ENCODE assay signal across 13 mouse cellular contexts in the genomic region with DNA sequence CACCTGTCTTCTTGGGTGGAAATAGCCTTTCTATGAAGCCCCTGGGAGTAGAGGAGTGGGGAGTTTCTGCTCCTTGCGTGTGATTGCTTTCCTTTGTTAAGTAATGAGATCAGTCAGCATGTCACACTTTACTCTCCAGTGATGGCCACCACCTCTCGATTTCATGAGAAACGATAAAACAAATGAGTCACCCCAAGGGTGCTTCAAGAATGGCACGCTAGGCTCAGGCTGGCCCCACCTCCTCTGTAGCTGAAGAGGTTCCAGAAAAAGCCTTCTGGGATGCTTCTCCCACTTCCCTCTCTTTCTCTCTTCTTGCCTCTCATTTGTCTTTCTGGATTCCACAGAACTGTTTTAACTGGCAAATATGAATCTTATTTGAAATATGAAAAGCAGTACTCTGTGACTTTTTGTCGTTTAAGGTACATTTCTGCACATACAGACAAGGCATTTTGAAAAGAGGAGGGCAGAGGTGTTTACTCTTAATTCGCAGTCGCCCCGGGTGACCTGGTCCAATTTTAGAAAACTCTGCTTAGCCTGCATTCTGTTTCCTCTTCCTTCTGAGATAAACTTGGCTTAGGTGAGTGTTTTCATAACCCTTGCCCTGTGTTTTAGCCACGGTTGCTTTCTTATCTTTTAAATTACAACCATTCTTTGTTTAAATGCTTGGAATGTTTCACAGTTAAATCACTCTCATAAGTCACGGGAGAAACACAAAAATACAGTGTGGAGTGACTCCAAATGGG. TPM values are rescaled to one million over a fixed set of nuclear protein-coding genes. Genes with fewer than 3 reads are reported as not detected.
DNase-seq lines count a peak whose midpoint lies in the region; ATAC-seq and TF ChIP-seq lines count a peak whose summit lies in the region.
"Had no signal": no experiment of that assay in that cellular context is flagged by ENCODE, and none has a peak within 500 bp of the region (broad histone marks: within the 10 kb centered on the region; RNA-seq: fewer than 3 reads in every experiment).

No protein-coding gene starts in this region.

- peaks cover 6% of the 10 kb centered on the region for H3K4me1 ChIP-seq in heart, adult 2 months (ENCODE audit: control insufficient read depth, insufficient read depth, low read length)
- H3K4me1 ChIP-seq in heart, embryonic 11.5 days (ENCODE audit: control insufficient read depth, insufficient read depth, low read length): 0 out of 2 replicates have a peak, but pooled peaks cover 12% of the 10 kb centered on the region
- H3K4me1 ChIP-seq: forebrain, embryonic 13.5 days; limb, embryonic 15.5 days had no signal

- no peak for TF ChIP-seq EP300 in heart, adult 2 months (IDR thresholded peaks at IDR 0.05; ENCODE audit: insufficient read depth, low read depth, low read length)

- intact Hi-C loops in heart, adult 2 months (cut with DNase I): no loop called here

- peaks cover 12% of the 10 kb centered on the region for H3K36me3 ChIP-seq in heart, adult 2 months (ENCODE audit: control insufficient read depth, insufficient read depth, low read length)
- H3K36me3 ChIP-seq in heart, embryonic 11.5 days (ENCODE audit: control insufficient read depth, insufficient read depth, low read length): no peaks in the 10 kb centered on the region
- H3K36me3 ChIP-seq: limb, embryonic 15.5 days had no signal

- H3K27me3 ChIP-seq in heart, adult 2 months (ENCODE audit: control insufficient read depth, insufficient read depth, low read length): no peaks in the 10 kb centered on the region
- no peaks in the 10 kb centered on the region for H3K27me3 ChIP-seq in heart, embryonic 11.5 days (ENCODE audit: control insufficient read depth, insufficient read depth, low read length)
- H3K27me3 ChIP-seq: forebrain, embryonic 13.5 days; limb, embryonic 15.5 days had no signal

- WGBS in heart, adult 2 months: 3% methylated on average over 10 of the region's 10 CpGs
- WGBS in heart, embryonic 11.5 days (ENCODE audit: insufficient replicate concordance): 18% methylated on average over 10 of the region's 10 CpGs

- no peak for TF ChIP-seq CTCF in heart, adult 2 months (IDR thresholded peaks at IDR 0.05)

- H3K9me3 ChIP-seq in heart, embryonic 11.5 days (replicated peaks; ENCODE audit: control insufficient read depth, low read length): no peaks in the 10 kb centered on the region
- H3K9me3 ChIP-seq: forebrain, embryonic 13.5 days; limb, embryonic 15.5 days had no signal

- no peak for ATAC-seq in heart, embryonic 11.5 days (replicated peaks; ENCODE audit: insufficient number of reproducible peaks, low FRiP score, low TSS enrichment)
- ATAC-seq in megakaryocyte progenitor cell, adult 5-6 weeks (replicated peaks; ENCODE audit: poor library complexity): no peak
- ATAC-seq: forebrain, embryonic 13.5 days; midbrain, embryonic 16.5 days had no signal

- H3K9ac ChIP-seq in heart, adult 2 months (ENCODE audit: low read depth, low read length): no peak overlapping the region
- no peak overlapping the region for H3K9ac ChIP-seq in heart, embryonic 11.5 days (ENCODE audit: low read depth, low read length)
- H3K9ac ChIP-seq: forebrain, embryonic 13.5 days; limb, embryonic 15.5 days had no signal

- TF ChIP-seq POLR2A in heart, adult 2 months (IDR thresholded peaks at IDR 0.05; ENCODE audit: insufficient read depth, low read depth, low read length): no peak

- H3K79me2 ChIP-seq in heart, adult 2 months (replicated peaks; ENCODE audit: control insufficient read depth, insufficient read depth, low read length): no peaks in the 10 kb centered on the region

- peak overlapping the region; percentile 30 for H3K4me2 ChIP-seq in heart, embryonic 11.5 days
- H3K4me2 ChIP-seq: forebrain, embryonic 13.5 days; limb, embryonic 15.5 days had no signal

- DNase-seq in heart, adult 2 months: peak in 1 of 2 experiments; percentile 16
- no peak for DNase-seq in heart, postnatal 4 days
- peak; percentile 72 for DNase-seq in A20 (ENCODE audit: low read depth, low spot score)
- DNase-seq in kidney, postnatal 14 days: peak; percentile 37
- DNase-seq in adrenal gland, postnatal 10 days: no peak
- no peak for DNase-seq in adrenal gland, adult (ENCODE audit: inconsistent age in 2 of 2, low spot score in 1 of 2)

- H3K4me3 ChIP-seq in heart, adult 2 months: no peak overlapping the region
- H3K4me3 ChIP-seq in heart, embryonic 11.5 days (ENCODE audit: low read depth, low read length): no peak overlapping the region
- H3K4me3 ChIP-seq: forebrain, embryonic 13.5 days; limb, embryonic 15.5 days had no signal

- peak overlapping the region; percentile 55 for H3K27ac ChIP-seq in heart, adult 2 months
- H3K27ac ChIP-seq in heart, embryonic 11.5 days (ENCODE audit: low read depth, low read length): no peak overlapping the region
- H3K27ac ChIP-seq: forebrain, embryonic 13.5 days; limb, embryonic 15.5 days had no signal

RNA-seq across cellular contexts. Expression of a gene that starts 15.3 kb away (rescaled TPM):
- not detected for total RNA-seq in heart, adult 2 months (2021)
- polyA plus RNA-seq in heart, adult 2 months (2012; rRNA removed): 0.08 TPM in 1 of 2 replicates, not detected in the other
- not detected for total RNA-seq in heart, postnatal 4 days (2021)
- not detected in 2 replicates for polyA plus RNA-seq in heart, embryonic 11.5 days (2014; fragmentation: Nextera tagmentation; extraction: Ambion mirVana)
- 0.86 and 1.1 TPM in 2 replicates for total RNA-seq in megakaryocyte progenitor cell, adult 5-6 weeks (2015)
- 0.78 and 2.0 TPM in 2 replicates for total RNA-seq in megakaryocyte progenitor cell, adult 5-6 weeks (2017)
- total RNA-seq in adrenal gland, postnatal 10 days (2021): not detected
- polyA plus RNA-seq: forebrain, embryonic 13.5 days; intestine, embryonic 14.5 days; limb, embryonic 15.5 days had no signal

RNA-seq across cellular contexts. Expression of a gene that starts 24.2 kb away (rescaled TPM):
- total RNA-seq in heart, adult 2 months (2021): 10 to 100 TPM; 56.2 to 58.8 TPM
- 47.3 and 66.6 TPM in 2 replicates for polyA plus RNA-seq in heart, adult 2 months (2012; rRNA removed)
- 10 to 100 TPM; 73.2 to 79.4 TPM for total RNA-seq in heart, postnatal 4 days (2021)
- polyA plus RNA-seq in heart, embryonic 11.5 days (2014; fragmentation: Nextera tagmentation; extraction: Ambion mirVana): 113 and 122 TPM in 2 replicates
- total RNA-seq in megakaryocyte progenitor cell, adult 5-6 weeks (2015): 41.5 and 62.0 TPM in 2 replicates
- total RNA-seq in megakaryocyte progenitor cell, adult 5-6 weeks (2017): 14.3 and 17.6 TPM in 2 replicates
- total RNA-seq in adrenal gland, postnatal 10 days (2021): 10 to 100 TPM; 65.5 to 80.0 TPM

RNA-seq across cellular contexts. Expression of a gene that starts 33.5 kb away (rescaled TPM):
- total RNA-seq in heart, adult 2 months (2021): 10 to 100 TPM; 39.1 to 41.1 TPM
- polyA plus RNA-seq in heart, adult 2 months (2012; rRNA removed): 14.8 and 23.8 TPM in 2 replicates
- 10 to 100 TPM; 17.5 to 18.0 TPM for total RNA-seq in heart, postnatal 4 days (2021)
- 45.7 and 67.7 TPM in 2 replicates for polyA plus RNA-seq in heart, embryonic 11.5 days (2014; fragmentation: Nextera tagmentation; extraction: Ambion mirVana)
- total RNA-seq in megakaryocyte progenitor cell, adult 5-6 weeks (2015): 68.8 and 73.1 TPM in 2 replicates
- 28.9 and 34.3 TPM in 2 replicates for total RNA-seq in megakaryocyte progenitor cell, adult 5-6 weeks (2017)
- total RNA-seq in adrenal gland, postnatal 10 days (2021): 10 to 100 TPM; 33.6 to 36.4 TPM

RNA-seq across cellular contexts. Expression of a gene that starts 59.4 kb away (rescaled TPM):
- total RNA-seq in heart, adult 2 months (2021): not detected
- not detected in 2 replicates for polyA plus RNA-seq in heart, adult 2 months (2012; rRNA removed)
- not detected for total RNA-seq in heart, postnatal 4 days (2021)
- not detected in 2 replicates for polyA plus RNA-seq in heart, embryonic 11.5 days (2014; fragmentation: Nextera tagmentation; extraction: Ambion mirVana)
- total RNA-seq in megakaryocyte progenitor cell, adult 5-6 weeks (2015): not detected in 2 replicates
- not detected in 2 replicates for total RNA-seq in megakaryocyte progenitor cell, adult 5-6 weeks (2017)
- total RNA-seq in adrenal gland, postnatal 10 days (2021): not detected
- polyA plus RNA-seq: brain, embryonic 14.5 days; forebrain, embryonic 13.5 days; intestine, embryonic 14.5 days; limb, embryonic 15.5 days; midbrain, embryonic 16.5 days had no signal

Comparison
In these comparisons a context has a peak if more than half of its experiments do, and no peak if none do; other contexts are left out.
1. DNase-seq: peak in A20 (single experiment) and kidney, postnatal 14 days (single experiment); none in heart, postnatal 4 days (single experiment), adrenal gland, postnatal 10 days (single experiment) and adrenal gland, adult (0 of 2).